Comparison of ENCODE assay signal across 8 mouse cellular contexts in the genomic region with DNA sequence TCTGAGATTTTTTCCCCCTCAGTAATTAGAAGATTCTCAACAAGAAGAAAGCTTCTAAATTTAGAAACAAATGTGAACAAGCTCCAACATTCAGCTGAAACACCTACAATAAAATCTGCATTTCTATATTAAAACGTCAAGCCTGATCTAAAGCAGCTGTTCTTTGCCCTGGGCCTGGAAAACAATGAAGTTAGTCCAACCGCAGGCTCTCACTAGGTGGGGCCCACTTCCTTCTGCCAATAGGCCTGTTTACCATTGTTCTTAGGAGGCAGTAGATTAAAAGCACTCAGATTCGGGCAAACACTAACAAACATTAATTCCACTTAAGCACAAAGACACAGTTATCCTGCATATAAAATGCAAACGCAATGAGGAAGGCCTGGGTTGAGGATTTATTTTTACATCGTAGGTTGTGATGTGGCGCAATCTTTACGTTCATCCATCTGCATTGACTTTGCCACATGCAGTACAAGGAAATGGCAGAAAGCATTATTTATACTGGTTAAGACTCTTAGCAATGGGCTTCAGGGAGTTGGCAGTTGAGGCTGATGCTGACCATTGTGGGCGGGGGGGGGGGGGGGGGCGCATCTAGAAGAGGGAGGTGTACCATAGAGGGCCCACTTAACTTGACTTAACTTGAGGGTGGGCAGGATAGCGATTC. TPM values are rescaled to one million over a fixed set of nuclear protein-coding genes. Genes with fewer than 3 reads are reported as not detected.
DNase-seq lines count a peak whose midpoint lies in the region; ATAC-seq lines count a peak whose summit lies in the region.

No protein-coding gene starts in this region.

- H3K4me3 ChIP-seq in kidney, embryonic 16.5 days (ENCODE audit: low read length): no peak overlapping the region

- no peak overlapping the region for H3K4me2 ChIP-seq in kidney, embryonic 16.5 days (replicated peaks; ENCODE audit: low read depth, low read length)

- no peak overlapping the region for H3K9ac ChIP-seq in kidney, embryonic 16.5 days (replicated peaks; ENCODE audit: low read length)

- peaks cover 7% of the 10 kb centered on the region for H3K4me1 ChIP-seq in kidney, embryonic 16.5 days (ENCODE audit: insufficient read depth, low read length)

- WGBS in kidney, embryonic 16.5 days: 55% methylated on average over 9 of the region's 10 CpGs

- H3K36me3 ChIP-seq in kidney, embryonic 16.5 days (ENCODE audit: insufficient read depth, low read length): peaks cover 5% of the 10 kb centered on the region; the same call in 1 of the 2 replicates

- H3K27ac ChIP-seq in kidney, embryonic 16.5 days (ENCODE audit: low read length): peak overlapping the region; percentile 36

- ATAC-seq in frontal cortex, adult (ENCODE audit: low TSS enrichment): peak; percentile 41; the same call in 1 of the 2 replicates
- peak; percentile 47; the same call in 1 of the 2 replicates for ATAC-seq in kidney, embryonic 16.5 days (ENCODE audit: low FRiP score, low TSS enrichment)
- peak; percentile 60 for ATAC-seq in megakaryocyte, adult 5-6 weeks (ENCODE audit: poor library complexity, severe bottlenecking)

- H3K9me3 ChIP-seq in kidney, embryonic 16.5 days (ENCODE audit: low read length): no peaks in the 10 kb centered on the region

- H3K27me3 ChIP-seq in kidney, embryonic 16.5 days (ENCODE audit: insufficient read depth, low read length): no peaks in the 10 kb centered on the region

- DNase-seq in frontal cortex, postnatal 10 days (ENCODE audit: low spot score in 2 of 2): no peak
- peak; percentile 37 for DNase-seq in brain, adult 2 months (ENCODE audit: low read depth, low spot score)
- DNase-seq in adrenal gland, adult (ENCODE audit: inconsistent age in 2 of 2, low spot score in 1 of 2): no peak
- no peak for DNase-seq in embryo, embryonic 10 days (ENCODE audit: low spot score)
- no peak for DNase-seq in right cerebral cortex, postnatal 36 days (ENCODE audit: low spot score in 2 of 2)

RNA-seq across cellular contexts. Expression of a gene that starts 32.9 kb away (rescaled TPM):
- 7.6 and 8.7 TPM in 2 replicates for polyA plus RNA-seq in kidney, embryonic 16.5 days (2015; fragmentation: Nextera tagmentation; extraction: Ambion mirVana)
- total RNA-seq in megakaryocyte, adult 5-6 weeks (2015): 29.8 and 43.1 TPM in 2 replicates
- 56.3 and 59.4 TPM in 2 replicates for total RNA-seq in megakaryocyte, adult 5-6 weeks (2017)
